Mouse (Mus musculus) liver, embryonic 14.5 days (tissue): ENCODE data around the gene Kcna4.

Experiments
- CTCF ChIP-seq: IDR thresholded peaks from 2 replicates; pipeline ENCODE4 v1.5.1; 2016; ENCODE audit warnings: antibody characterized with exemption, low read depth, control low read depth
- EP300 ChIP-seq: IDR thresholded peaks from 2 replicates; pipeline ENCODE4 v1.6.1; 2016; ENCODE audit warnings: antibody characterized with exemption, low read depth

GRCm38 (mm10) chr2:107327276-107327675, 36.8 kb downstream of the Kcna4 start:
- TF ChIP-seq CTCF, result no peak
- TF ChIP-seq EP300, result no peak
